Mouse (Mus musculus): ENCODE data around the gene Gm38393.

The Gm38393 gene

GRCm38 (mm10) chr7:60004606-60005330 lies at the start of gene Gm38393, which contains the start of gene Snurf:
TSS of gene Gm38393 (minus strand) at chr7:60005064.
TSS of gene Snurf (minus strand) at chr7:60005049.
- DNase-seq (ENCODE audit: low spot score), result no peak

- no peak for DNase-seq (ENCODE audit: low spot score)
Measured at GRCm38 (mm10) chr7:60047481-60048201, 42.8 kb upstream of the Gm38393 start.

- no peak for DNase-seq (ENCODE audit: low spot score)
Measured at GRCm38 (mm10) chr7:60013186-60013585, 8.3 kb upstream of the Gm38393 start.

DNA sequence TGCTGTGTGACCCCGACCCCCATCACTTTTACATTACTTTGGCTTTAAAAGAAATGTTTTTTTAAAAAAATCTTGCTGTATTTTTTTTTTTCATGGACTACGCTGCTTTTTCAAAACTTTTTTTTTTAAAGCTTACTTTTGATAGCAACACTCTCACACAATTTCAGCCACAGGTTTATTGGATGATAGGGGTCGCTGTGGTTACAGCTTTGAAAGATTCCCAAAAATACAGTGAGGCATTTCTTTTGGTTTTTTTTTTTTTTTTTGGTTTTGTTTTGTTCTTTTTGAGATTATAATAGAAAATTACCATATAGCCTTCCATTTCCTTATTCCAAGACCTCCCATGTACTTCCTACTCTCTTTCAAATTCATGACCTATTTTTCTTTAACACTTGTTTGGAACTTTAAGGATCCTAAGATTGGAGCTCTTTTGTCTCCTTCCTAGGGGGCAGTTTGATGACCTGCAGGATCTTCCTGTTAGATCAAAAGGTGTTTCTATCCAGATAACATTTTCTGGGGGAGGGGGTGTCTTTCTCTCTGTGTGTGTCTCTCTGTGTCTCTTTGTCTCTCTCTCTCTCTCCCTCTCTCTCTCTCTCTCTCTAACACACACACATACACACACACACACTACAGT lies 3.0 kb upstream of the Gm38393 start:
- DNase-seq (ENCODE audit: low spot score), result no peak

- no peak for DNase-seq (ENCODE audit: low spot score)
Measured at GRCm38 (mm10) chr7:60006262-60006661, 1.4 kb upstream of the Gm38393 start.

DNA sequence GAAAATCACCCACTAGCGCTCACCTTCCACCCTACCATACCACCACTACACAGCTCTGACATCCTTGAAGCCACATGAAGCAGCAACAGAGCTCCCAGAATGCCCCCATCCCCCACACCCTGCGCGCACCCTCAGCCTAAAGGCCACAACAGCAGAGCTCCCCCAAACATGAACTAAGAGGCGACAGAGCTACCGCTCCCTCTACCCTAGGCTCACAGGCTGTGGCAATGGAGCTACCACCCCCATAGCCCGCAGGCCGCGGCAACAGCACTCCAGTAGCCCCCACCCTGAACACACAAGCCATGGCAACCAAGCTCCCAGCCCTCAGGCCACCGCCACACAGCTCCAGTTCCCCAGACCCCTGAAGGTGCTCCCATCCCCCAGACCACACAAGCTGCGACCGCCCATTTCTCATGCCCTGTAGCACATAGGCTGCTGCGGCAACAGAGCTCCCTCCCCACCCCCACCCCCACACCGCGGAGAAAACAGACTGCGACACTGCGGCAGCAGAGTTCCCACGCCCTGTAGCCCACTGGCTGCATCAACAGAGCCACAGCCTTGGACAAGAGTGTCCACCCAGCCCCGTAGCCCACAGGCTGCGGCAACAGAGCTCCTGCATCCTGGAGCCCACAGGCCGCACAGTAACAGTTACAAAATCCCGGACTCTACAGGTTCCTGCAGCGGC lies 801 bp downstream of the Gm38393 start:
- no peak for DNase-seq (ENCODE audit: low spot score)

DNA sequence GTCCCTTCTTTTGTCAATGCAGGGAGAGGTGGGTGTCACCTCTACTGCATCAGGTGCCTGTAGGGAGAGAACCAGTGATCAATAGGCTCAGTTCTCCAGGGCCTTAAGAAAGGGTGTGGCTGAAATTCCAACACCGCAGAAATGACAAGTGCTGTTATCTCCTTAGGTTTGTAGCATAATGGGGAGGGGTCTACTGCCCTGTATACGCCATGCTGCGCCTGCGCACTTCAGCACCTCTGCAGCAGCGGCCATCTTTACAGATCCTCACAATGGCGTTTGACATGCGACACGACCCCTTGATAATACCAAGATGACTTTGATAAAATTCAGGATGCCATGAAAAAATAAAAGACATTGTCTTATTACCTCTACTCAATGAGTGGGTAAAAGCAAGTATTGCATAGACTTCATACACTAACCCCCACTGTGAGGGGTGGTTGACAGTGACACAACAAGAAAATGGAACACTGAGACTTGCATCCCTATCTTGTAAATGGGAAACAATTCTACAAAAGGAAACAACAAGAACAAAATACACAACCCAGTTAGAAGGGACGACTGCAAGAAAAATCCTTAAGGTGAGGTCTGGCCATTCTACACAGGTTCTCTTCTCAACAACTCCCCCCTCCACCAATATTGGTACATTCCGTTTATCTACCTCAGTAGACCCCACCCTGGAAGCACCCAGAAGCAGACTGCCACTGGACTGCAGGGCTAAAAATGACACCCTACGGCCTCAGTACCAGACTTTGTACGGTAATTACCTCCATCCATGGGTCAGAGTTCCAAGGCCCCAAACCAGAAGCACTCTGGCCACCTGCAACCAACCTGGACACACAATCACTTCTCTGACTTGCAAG lies 1.6 kb downstream of the Gm38393 start:
- DNase-seq (ENCODE audit: low spot score), result no peak

GRCm38 (mm10) chr7:59978646-59979045 lies 26.2 kb downstream of the Gm38393 start:
- no peak for DNase-seq (ENCODE audit: low spot score)

Measured in urinary bladder, postnatal 10 days (tissue).